Comparison of ENCODE assay signal across 8 mouse cellular contexts in the genomic region with DNA sequence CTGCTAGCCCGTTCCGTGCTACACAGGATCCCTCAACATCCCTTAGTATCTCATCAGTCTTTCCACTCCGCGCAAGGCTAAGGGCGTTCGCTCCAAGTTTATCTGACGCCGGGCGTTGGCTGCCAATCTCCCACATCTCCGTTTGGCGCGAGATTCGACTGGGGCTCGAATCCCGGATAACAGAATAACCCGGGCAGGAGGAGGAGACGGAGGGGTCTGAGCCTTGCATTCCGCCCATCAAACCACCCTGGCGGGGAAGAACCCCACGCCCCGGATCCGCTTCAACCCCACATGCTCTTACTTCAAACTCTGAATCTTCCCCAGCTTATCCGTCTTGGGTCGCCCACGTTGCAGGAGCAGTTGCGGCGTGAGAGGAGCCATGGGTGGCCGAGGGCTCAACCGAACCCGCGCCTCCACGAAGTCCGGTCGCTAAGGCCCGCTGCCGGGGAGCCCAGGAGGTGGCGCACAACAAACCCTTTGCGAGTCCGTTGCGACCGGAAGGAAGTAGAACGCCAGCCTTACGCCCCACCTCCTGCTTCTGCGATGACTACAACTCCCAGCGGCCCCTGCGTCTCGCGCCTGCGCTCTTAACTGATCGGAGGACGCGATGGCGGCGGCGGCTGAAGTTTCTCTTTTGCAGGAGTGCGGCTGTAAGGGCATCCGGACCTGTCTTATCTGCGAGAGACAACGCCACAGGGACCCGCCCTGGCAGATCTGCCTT. TPM values are rescaled to one million over a fixed set of nuclear protein-coding genes. Genes with fewer than 3 reads are reported as not detected.
DNase-seq lines count a peak whose midpoint lies in the region; ATAC-seq and TF ChIP-seq lines count a peak whose summit lies in the region.

Lrwd1 (minus strand) TSS at position 504 of the 721 bp plus-strand sequence.
Alkbh4 (plus strand) TSS at position 576 of the 721 bp plus-strand sequence.

- peak within 1 kb of the TSS; percentile 66 for H3K27ac ChIP-seq in heart, embryonic 11.5 days (ENCODE audit: low read depth, low read length)
- peak within 1 kb of the TSS; percentile 77 for H3K27ac ChIP-seq in kidney, embryonic 16.5 days (ENCODE audit: low read length)
- peak within 1 kb of the TSS; percentile 61 for H3K27ac ChIP-seq in liver, adult 2 months (replicated peaks; ENCODE audit: insufficient read depth, low read depth, low read length)

- TF ChIP-seq POLR2A in brain, embryonic 14.5 days (IDR thresholded peaks at IDR 0.05; ENCODE audit: borderline replicate concordance, extremely low read depth, insufficient read depth, insufficient read length, poor library complexity, severe bottlenecking), result peak; percentile 49; the same call in 1 of the 2 replicates
- peak; percentile 58; the same call in 1 of the 2 replicates for TF ChIP-seq POLR2A in liver, adult 2 months (IDR thresholded peaks at IDR 0.05; ENCODE audit: extremely low read depth, insufficient read depth, low read length)
- TF ChIP-seq POLR2A in myocyte (IDR thresholded peaks at IDR 0.05; ENCODE audit: insufficient read length, low read depth), result peak; percentile 74

- under 1% methylated on average over 60 of the region's 60 CpGs for WGBS in heart, embryonic 11.5 days (ENCODE audit: insufficient replicate concordance)
- WGBS in kidney, embryonic 16.5 days, result under 1% methylated on average over 60 of the region's 60 CpGs
- WGBS in liver, adult 2 months, result under 1% methylated on average over 60 of the region's 60 CpGs

- DNase-seq in brain, embryonic 14.5 days (ENCODE audit: low read depth), result peak; percentile 99
- DNase-seq in liver, adult 2 months (ENCODE audit: extremely low read depth, low read depth, low spot score), result peak; percentile 89
- DNase-seq in splenic B cell, adult 2 months (ENCODE audit: low read depth, low spot score), result peak; percentile 98

- peak within 1 kb of the TSS; percentile 78 for H3K4me3 ChIP-seq in C2C12 (ENCODE audit: insufficient read depth, poor library complexity, severe bottlenecking)
- H3K4me3 ChIP-seq in erythroblast, embryonic 14.5 days (replicated peaks), result peak within 1 kb of the TSS; percentile 92
- H3K4me3 ChIP-seq in heart, embryonic 11.5 days (ENCODE audit: low read depth, low read length), result peak within 1 kb of the TSS; percentile 86
- H3K4me3 ChIP-seq in kidney, embryonic 16.5 days (ENCODE audit: low read length), result peak within 1 kb of the TSS; percentile 91
- H3K4me3 ChIP-seq in liver, adult 2 months (ENCODE audit: insufficient read depth, low read depth, low read length), result peak within 1 kb of the TSS; percentile 72
- peak within 1 kb of the TSS; percentile 96 for H3K4me3 ChIP-seq in myocyte

- H3K27me3 ChIP-seq in C2C12 (ENCODE audit: control insufficient read depth, insufficient read depth, insufficient read length) (no peaks in the 10 kb centered on the region), myocyte (ENCODE audit: control insufficient read depth, insufficient read depth, insufficient read length) (no peaks in the 10 kb centered on the region)
- H3K27me3 ChIP-seq in erythroblast, embryonic 14.5 days (ENCODE audit: control insufficient read depth), result no peaks in the 10 kb centered on the region
- H3K27me3 ChIP-seq in heart, embryonic 11.5 days (ENCODE audit: control insufficient read depth, insufficient read depth, low read length), result no peaks in the 10 kb centered on the region
- H3K27me3 ChIP-seq in kidney, embryonic 16.5 days (ENCODE audit: insufficient read depth, low read length), result no peaks in the 10 kb centered on the region
- no peaks in the 10 kb centered on the region for H3K27me3 ChIP-seq in liver, adult 2 months (ENCODE audit: control insufficient read depth, insufficient read depth, low read length)
- no peaks in the 10 kb centered on the region for H3K27me3 ChIP-seq in splenic B cell, adult 2 months (ENCODE audit: control insufficient read depth, insufficient read depth, low read length, poor library complexity, severe bottlenecking)

- H3K4me1 ChIP-seq in erythroblast, embryonic 14.5 days (ENCODE audit: control insufficient read depth), result peaks cover 51% of the 10 kb centered on the region
- H3K4me1 ChIP-seq in heart, embryonic 11.5 days (ENCODE audit: control insufficient read depth, insufficient read depth, low read length), result peaks cover 7% of the 10 kb centered on the region
- peaks cover 16% of the 10 kb centered on the region for H3K4me1 ChIP-seq in kidney, embryonic 16.5 days (ENCODE audit: insufficient read depth, low read length)
- peaks cover 6% of the 10 kb centered on the region; the same call in 1 of the 2 replicates for H3K4me1 ChIP-seq in liver, adult 2 months (ENCODE audit: control insufficient read depth, insufficient read depth, low read length)

- ATAC-seq in heart, embryonic 11.5 days (replicated peaks; ENCODE audit: insufficient number of reproducible peaks, low FRiP score, low TSS enrichment), result peak; percentile 87
- ATAC-seq in kidney, embryonic 16.5 days (ENCODE audit: low FRiP score, low TSS enrichment), result peak; percentile 93

- H3K79me2 ChIP-seq in C2C12 (ENCODE audit: control insufficient read depth, insufficient read depth) (peaks cover 42% of the 10 kb centered on the region), myocyte (ENCODE audit: control insufficient read depth, insufficient read depth) (peaks cover 20% of the 10 kb centered on the region)
- no peaks in the 10 kb centered on the region for H3K79me2 ChIP-seq in liver, adult 2 months (ENCODE audit: control insufficient read depth, insufficient read depth, low read length)

- peak within 1 kb of the TSS; percentile 80 for H3K4me2 ChIP-seq in heart, embryonic 11.5 days
- peak within 1 kb of the TSS; percentile 77 for H3K4me2 ChIP-seq in kidney, embryonic 16.5 days (replicated peaks; ENCODE audit: low read depth, low read length)
- H3K4me2 ChIP-seq in myocyte (ENCODE audit: low read depth), result peak within 1 kb of the TSS; percentile 79

- H3ac ChIP-seq in C2C12 (ENCODE audit: control insufficient read depth, insufficient read length, low read depth) (peak within 1 kb of the TSS; percentile 80), myocyte (ENCODE audit: control insufficient read depth, insufficient read length) (peak within 1 kb of the TSS; percentile 45)

- H3K36me3 ChIP-seq in C2C12 (ENCODE audit: control insufficient read depth, insufficient read depth) (peaks cover 33% of the 10 kb centered on the region), myocyte (ENCODE audit: control insufficient read depth, insufficient read depth) (peaks cover 2% of the 10 kb centered on the region)
- peaks cover 72% of the 10 kb centered on the region for H3K36me3 ChIP-seq in erythroblast, embryonic 14.5 days (ENCODE audit: control insufficient read depth)
- peaks cover 14% of the 10 kb centered on the region for H3K36me3 ChIP-seq in heart, embryonic 11.5 days (ENCODE audit: control insufficient read depth, insufficient read depth, low read length)
- peaks cover 21% of the 10 kb centered on the region for H3K36me3 ChIP-seq in kidney, embryonic 16.5 days (ENCODE audit: insufficient read depth, low read length)
- H3K36me3 ChIP-seq in liver, adult 2 months (ENCODE audit: control insufficient read depth, insufficient read depth, low read length), result peaks cover 5% of the 10 kb centered on the region; the same call in 1 of the 2 replicates
- peaks cover 2% of the 10 kb centered on the region for H3K36me3 ChIP-seq in splenic B cell, adult 2 months (ENCODE audit: control insufficient read depth, insufficient read depth, low read length, poor library complexity, severe bottlenecking)

- peak; percentile 72 for TF ChIP-seq CTCF in C2C12 (IDR thresholded peaks at IDR 0.05; ENCODE audit: control insufficient read depth, insufficient read depth, insufficient read length)
- TF ChIP-seq CTCF in brain, embryonic 14.5 days (IDR thresholded peaks at IDR 0.05; ENCODE audit: borderline replicate concordance, extremely low read depth, insufficient read depth, insufficient read length), result peak; percentile 53; the same call in 1 of the 2 replicates
- peak; percentile 76 for TF ChIP-seq CTCF in liver, adult 2 months (IDR thresholded peaks at IDR 0.05; ENCODE audit: low read depth, low read length)

- H3K9me3 ChIP-seq in erythroblast, embryonic 14.5 days (ENCODE audit: control insufficient read depth, low read length), result no peaks in the 10 kb centered on the region
- H3K9me3 ChIP-seq in heart, embryonic 11.5 days (replicated peaks; ENCODE audit: control insufficient read depth, low read length), result no peaks in the 10 kb centered on the region
- H3K9me3 ChIP-seq in kidney, embryonic 16.5 days (ENCODE audit: low read length), result no peaks in the 10 kb centered on the region

- H3K9ac ChIP-seq in heart, embryonic 11.5 days (ENCODE audit: low read depth, low read length), result peak within 1 kb of the TSS; percentile 84
- H3K9ac ChIP-seq in kidney, embryonic 16.5 days (replicated peaks; ENCODE audit: low read length), result peak within 1 kb of the TSS; percentile 84
- H3K9ac ChIP-seq in liver, adult 2 months (ENCODE audit: low read depth, low read length), result peak within 1 kb of the TSS; percentile 74

- peaks cover 8% of the 10 kb centered on the region for H3K79me3 ChIP-seq in C2C12 (ENCODE audit: low read depth)

TF ChIP-seq in C2C12, 6 proteins besides CTCF, POLR2A, EP300 and RAD21 (continues in another document):
- TF ChIP-seq MYOG (IDR thresholded peaks at IDR 0.05; ENCODE audit: control insufficient read depth, extremely low read depth, insufficient read length), result no peak
- TF ChIP-seq CEBPB (IDR thresholded peaks at IDR 0.05; ENCODE audit: low read depth), result no peak

TF ChIP-seq in myocyte, 11 proteins besides CTCF, POLR2A, EP300 and RAD21 (continues in another document):
- TF ChIP-seq MYOG (IDR thresholded peaks at IDR 0.05; ENCODE audit: control insufficient read depth in 1 of 3, insufficient read depth in 1 of 3, insufficient read length in 2 of 3, low read depth in 2 of 3) (peak in 1 of 3 experiments; percentile 9), MYOD1 (IDR thresholded peaks at IDR 0.05; ENCODE audit: control insufficient read depth in 1 of 3, insufficient read length in 2 of 3, low read depth in 2 of 3) (no peak)

RNA-seq across cellular contexts. Expression of gene Lrwd1, which starts in this region (rescaled TPM):
- 52.1 TPM for polyA plus RNA-seq in C2C12 (2012; fragmentation: generic; extraction: Trizol)
- polyA plus RNA-seq in brain, embryonic 14.5 days (2012; rRNA removed), result 45.7 and 69.0 TPM in 2 replicates
- 17.9 and 18.0 TPM in 2 replicates for polyA plus RNA-seq in erythroblast, embryonic 14.5 days (2012)
- 21.7 and 22.6 TPM in 2 replicates for polyA plus RNA-seq in heart, embryonic 11.5 days (2014; fragmentation: Nextera tagmentation; extraction: Ambion mirVana)
- 39.5 and 40.2 TPM in 2 replicates for polyA plus RNA-seq in kidney, embryonic 16.5 days (2015; fragmentation: Nextera tagmentation; extraction: Ambion mirVana)
- 5.3 and 6.7 TPM in 2 replicates for total RNA-seq in liver, adult 2 months (2014; rRNA removed)
- polyA plus RNA-seq in liver, adult 2 months (2012; rRNA removed), result 9.9 and 14.9 TPM in 2 replicates
- 31.7 TPM for polyA plus RNA-seq in myocyte (2012; fragmentation: generic; extraction: Trizol)

RNA-seq across cellular contexts. Expression of gene Alkbh4, which starts in this region (rescaled TPM):
- polyA plus RNA-seq in C2C12 (2012; fragmentation: generic; extraction: Trizol) (7.0 TPM), myocyte (2012; fragmentation: generic; extraction: Trizol) (6.7 TPM)
- 17.5 and 21.8 TPM in 2 replicates for polyA plus RNA-seq in brain, embryonic 14.5 days (2012; rRNA removed)
- polyA plus RNA-seq in erythroblast, embryonic 14.5 days (2012), result 4.8 and 5.1 TPM in 2 replicates
- 15.8 and 16.7 TPM in 2 replicates for polyA plus RNA-seq in heart, embryonic 11.5 days (2014; fragmentation: Nextera tagmentation; extraction: Ambion mirVana)
- 19.3 and 20.2 TPM in 2 replicates for polyA plus RNA-seq in kidney, embryonic 16.5 days (2015; fragmentation: Nextera tagmentation; extraction: Ambion mirVana)
- 3.0 and 3.8 TPM in 2 replicates for total RNA-seq in liver, adult 2 months (2014; rRNA removed)
- 6.5 and 9.3 TPM in 2 replicates for polyA plus RNA-seq in liver, adult 2 months (2012; rRNA removed)

Comparison
In these comparisons a context has a peak if more than half of its experiments do, and no peak if none do; other contexts are left out.
1. Peak in every context shown above with its lines: DNase-seq, ATAC-seq, H3K4me3 ChIP-seq and H3K27ac ChIP-seq.